14 mouse cellular contexts compared by ENCODE assay signal in the genomic region with DNA sequence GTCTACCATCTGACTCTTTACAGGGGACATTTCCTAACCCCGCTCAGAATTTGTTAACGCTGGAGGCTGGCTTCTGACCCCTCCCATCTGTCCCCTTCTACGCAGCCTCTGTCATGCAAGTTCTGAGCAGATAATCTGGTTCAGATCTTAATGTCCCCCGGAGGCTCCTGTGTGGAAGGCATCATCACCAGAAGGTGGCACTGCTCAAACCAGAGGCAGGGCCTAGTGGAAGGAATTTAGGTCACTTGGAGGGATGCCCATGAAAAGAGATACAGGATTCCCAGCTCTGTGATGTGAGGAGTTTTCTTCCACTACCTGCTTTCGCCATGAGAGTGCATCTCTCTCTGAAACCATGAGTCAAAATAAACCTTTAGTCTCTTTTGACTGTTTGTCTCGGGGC.
DNase-seq lines count a peak whose midpoint lies in the region; ATAC-seq and TF ChIP-seq lines count a peak whose summit lies in the region.
"Had no signal": no experiment of that assay in that cellular context is flagged by ENCODE, and none has a peak within 500 bp of the region (broad histone marks: within the 10 kb centered on the region; RNA-seq: fewer than 3 reads in every experiment).

No protein-coding gene starts in this region.

- H3K4me2 ChIP-seq in kidney, embryonic 15.5 days, result no peak overlapping the region
- H3K4me2 ChIP-seq: limb, embryonic 12.5 days; midbrain, embryonic 12.5 days; neural tube, embryonic 15.5 days had no signal

- TF ChIP-seq POLR2A in kidney, adult 2 months (IDR thresholded peaks at IDR 0.05; ENCODE audit: low read depth, low read length), result no peak

- H3K36me3 ChIP-seq in kidney, adult 2 months (ENCODE audit: control insufficient read depth, insufficient read depth, low read length), result no peaks in the 10 kb centered on the region
- H3K36me3 ChIP-seq in kidney, embryonic 15.5 days, result no peaks in the 10 kb centered on the region
- H3K36me3 ChIP-seq: heart, embryonic 10.5 days; limb, embryonic 12.5 days; midbrain, embryonic 12.5 days; neural tube, embryonic 15.5 days had no signal

- 71% methylated on average over 6 of the region's 6 CpGs for WGBS in kidney, adult 2 months
- 69% methylated on average over 6 of the region's 6 CpGs for WGBS in kidney, embryonic 15.5 days

- no peaks in the 10 kb centered on the region for H3K9me3 ChIP-seq in kidney, embryonic 15.5 days (replicated peaks)
- H3K9me3 ChIP-seq: heart, embryonic 10.5 days; midbrain, embryonic 12.5 days; neural tube, embryonic 15.5 days had no signal

- peak; percentile 42 for TF ChIP-seq CTCF in kidney, adult 2 months (conservative IDR thresholded peaks at IDR 0.05; ENCODE audit: insufficient read depth, insufficient read length, low read depth, low read length)

- peak; percentile 8 for DNase-seq in kidney, adult 2 months
- DNase-seq in ES-CJ7 (ENCODE audit: low read depth, low spot score), result peak; percentile 54
- peak; percentile 57 for DNase-seq in ZHBTc4 (ENCODE audit: low read depth, low spot score)
- peak; percentile 57 to 73 for DNase-seq in cerebellum, postnatal 25 days
- no peak for DNase-seq in urinary bladder, postnatal 25 days (ENCODE audit: low spot score)
- no peak for DNase-seq in frontal cortex, postnatal 36 days (ENCODE audit: low spot score in 2 of 2)
- DNase-seq: kidney, adult 8-10 months; lung, postnatal 14 days had no signal

- no peak for ATAC-seq in kidney, embryonic 15.5 days (replicated peaks; ENCODE audit: low FRiP score)
- ATAC-seq: forebrain, embryonic 16.5 days had no signal

- H3K9ac ChIP-seq in kidney, embryonic 15.5 days, result no peak overlapping the region
- H3K9ac ChIP-seq: limb, embryonic 12.5 days; midbrain, embryonic 12.5 days; neural tube, embryonic 15.5 days had no signal

- H3K27me3 ChIP-seq in kidney, adult 2 months (replicated peaks; ENCODE audit: control insufficient read depth, insufficient read depth, low read length), result no peaks in the 10 kb centered on the region
- peaks cover 29% of the 10 kb centered on the region; the same call in 1 of the 2 replicates for H3K27me3 ChIP-seq in kidney, embryonic 15.5 days
- H3K27me3 ChIP-seq: midbrain, embryonic 12.5 days; neural tube, embryonic 15.5 days had no signal

- H3K27ac ChIP-seq in kidney, adult 2 months (ENCODE audit: insufficient read depth, low read depth, low read length), result no peak overlapping the region
- H3K27ac ChIP-seq in kidney, embryonic 15.5 days, result no peak overlapping the region
- H3K27ac ChIP-seq: heart, embryonic 10.5 days; limb, embryonic 12.5 days; midbrain, embryonic 12.5 days; neural tube, embryonic 15.5 days had no signal

- no peak overlapping the region for H3K4me3 ChIP-seq in kidney, adult 2 months (ENCODE audit: insufficient read depth, low read depth, low read length)
- no peak overlapping the region for H3K4me3 ChIP-seq in kidney, embryonic 15.5 days (replicated peaks)
- H3K4me3 ChIP-seq: heart, embryonic 10.5 days; limb, embryonic 12.5 days; midbrain, embryonic 12.5 days; neural tube, embryonic 15.5 days had no signal

- no peaks in the 10 kb centered on the region for H3K4me1 ChIP-seq in kidney, adult 2 months (ENCODE audit: control insufficient read depth, insufficient read depth, low read length)
- no peaks in the 10 kb centered on the region for H3K4me1 ChIP-seq in kidney, embryonic 15.5 days
- H3K4me1 ChIP-seq: limb, embryonic 12.5 days had no signal

Comparison
In these comparisons a context has a peak if more than half of its experiments do, and no peak if none do; other contexts are left out.
1. DNase-seq: peak in kidney, adult 2 months (single experiment), ES-CJ7 (single experiment), ZHBTc4 (single experiment) and cerebellum, postnatal 25 days (2 of 2); none in urinary bladder, postnatal 25 days (single experiment) and frontal cortex, postnatal 36 days (0 of 2).